Mouse (Mus musculus) T-helper 17 cell (primary cell): Measurements from ENCODE around the gene Kctd20.
"Not testable (repeated sequence)": the region's sequence is repeated elsewhere in the genome, so short reads cannot be mapped to it uniquely, and the experiment has no call there.

ENCODE experiments used
- in situ Hi-C, 2 experiments: fragments of 300-600 bp; cut with MboI, MseI; formaldehyde crosslinking; loops; 1 replicate in 1 of 2; 2 replicates in 1 of 2; pipeline ENCODE4 v1.15.1; 2025; ENCODE audit warnings: high pct_unique_total_duplicates in 2 of 2

The Kctd20 gene

GRCm38 (mm10) chr17:28982591-28982990 is 30.8 kb downstream of the Kctd20 start:
- in situ Hi-C loops = no loop called here

GRCm38 (mm10) chr17:28984724-28985420 is 33.1 kb downstream of the Kctd20 start:
- in situ Hi-C loops = no loop called here

GRCm38 (mm10) chr17:28986833-28987232 is 35.1 kb downstream of the Kctd20 start:
- in situ Hi-C loops = no loop called here

GRCm38 (mm10) chr17:28987713-28988112 is 36.0 kb downstream of the Kctd20 start:
- in situ Hi-C loops = no loop called here

GRCm38 (mm10) chr17:28988291-28988690 is 36.5 kb downstream of the Kctd20 start:
- in situ Hi-C loops = no loop called here

- in situ Hi-C loops = no loop called here
Measured at GRCm38 (mm10) chr17:28988996-28989395, 37.2 kb downstream of the Kctd20 start.

- in situ Hi-C loops = no loop called here
Measured at GRCm38 (mm10) chr17:28990060-28990459, 38.3 kb downstream of the Kctd20 start.

- in situ Hi-C loops = no loop called here
Measured at GRCm38 (mm10) chr17:28991286-28991685, 39.5 kb downstream of the Kctd20 start.

- in situ Hi-C loops = no loop called here
Measured at GRCm38 (mm10) chr17:28992105-28992504, 40.4 kb downstream of the Kctd20 start.

GRCm38 (mm10) chr17:28993004-28993403 is 41.3 kb downstream of the Kctd20 start:
- in situ Hi-C loops = not testable (repeated sequence)

GRCm38 (mm10) chr17:28994615-28995014 is 42.9 kb downstream of the Kctd20 start:
- in situ Hi-C loops = no loop called here

- in situ Hi-C loops = no loop called here
Measured at GRCm38 (mm10) chr17:29000465-29000864, 48.7 kb downstream of the Kctd20 start.

GRCm38 (mm10) chr17:29003740-29004139 is 52.0 kb downstream of the Kctd20 start:
- in situ Hi-C loops = no loop called here

- in situ Hi-C loops = no loop called here
Measured at GRCm38 (mm10) chr17:29005002-29005401, 53.3 kb downstream of the Kctd20 start.

GRCm38 (mm10) chr17:29006812-29007211 is 55.1 kb downstream of the Kctd20 start:
- in situ Hi-C loops = no loop called here

- in situ Hi-C loops = no loop called here
Measured at GRCm38 (mm10) chr17:29007243-29007640, 55.5 kb downstream of the Kctd20 start.

- in situ Hi-C loops = no loop called here
Measured at GRCm38 (mm10) chr17:29007641-29008325, 56.0 kb downstream of the Kctd20 start, which contains the start of gene Stk38. TSS of gene Stk38 (minus strand) at chr17:29007995.

GRCm38 (mm10) chr17:29008326-29008650 is 56.5 kb downstream of the Kctd20 start:
- in situ Hi-C loops = no loop called here

GRCm38 (mm10) chr17:29009181-29009580 is 57.4 kb downstream of the Kctd20 start:
- in situ Hi-C loops = no loop called here

- in situ Hi-C loops = loop anchor here in 1 of 2 experiments (10.0 kb wide), 1 partner anchor 981 kb away; no protein-coding TSS in a partner anchor
Measured at GRCm38 (mm10) chr17:29014235-29014634, 62.5 kb downstream of the Kctd20 start.

- in situ Hi-C loops = loop anchor here in 1 of 2 experiments (10.0 kb wide), 1 partner anchor 979 kb away; no protein-coding TSS in a partner anchor
Measured at GRCm38 (mm10) chr17:29015638-29016037, 63.9 kb downstream of the Kctd20 start.

GRCm38 (mm10) chr17:29016705-29017104 is 65.0 kb downstream of the Kctd20 start:
- in situ Hi-C loops = loop anchor here in 1 of 2 experiments (10.0 kb wide), 1 partner anchor 978 kb away; no protein-coding TSS in a partner anchor
